Mouse (Mus musculus): ENCODE measurements around the gene Usp10. TPM values are rescaled to one million over a fixed set of nuclear protein-coding genes. Genes with fewer than 3 reads are reported as not detected.
A peak's percentile ranks its signal among the peaks of the same experiment; 100 is the strongest.

Gene Usp10
- polyA plus RNA-seq, 1 experiment from 2014 or later, result 68.0 TPM

GRCm38 (mm10) chr8:119981253-119981652, 71.1 kb downstream of the Usp10 start:
- Histone ChIP-seq H3K4me2 (ENCODE audit: low read length) (no peak overlapping the region), H3K27me3 (ENCODE audit: control insufficient read depth, insufficient read depth, low read length) (no peaks in the 10 kb centered on the region), H3K27ac (replicated peaks in 1 of 2; ENCODE audit: control insufficient read depth in 1 of 2, insufficient read depth in 1 of 2, low read depth in 2 of 2, low read length in 2 of 2) (no peak overlapping the region), H3K4me3 (ENCODE audit: control insufficient read depth in 1 of 2, insufficient read depth in 1 of 2, low read depth in 1 of 2, low read length in 2 of 2) (no peak overlapping the region), H3K9me3 (ENCODE audit: control insufficient read depth, low read length) (no peaks in the 10 kb centered on the region), H3K9ac (ENCODE audit: low read length) (no peak overlapping the region), H3K4me1 (ENCODE audit: control insufficient read depth in 2 of 2, insufficient read depth in 2 of 2, low read length in 2 of 2) (no peaks in the 10 kb centered on the region), H3K36me3 (ENCODE audit: control insufficient read depth, insufficient read depth, low read length) (no peaks in the 10 kb centered on the region)
- ATAC-seq (ENCODE audit: insufficient number of reproducible peaks, insufficient read depth, low FRiP score, low read depth), result no peak
- 76% methylated on average over 4 of the region's 4 CpGs for WGBS

GRCm38 (mm10) chr8:119984085-119984484, 73.9 kb downstream of the Usp10 start:
- H3K4me1 ChIP-seq (ENCODE audit: control insufficient read depth in 2 of 2, insufficient read depth in 2 of 2, low read length in 2 of 2), result peaks cover 8 to 13% of the 10 kb centered on the region in 2 experiments
- H3K9ac ChIP-seq (ENCODE audit: low read length), result no peak overlapping the region

GRCm38 (mm10) chr8:119986174-119986573, 76.0 kb downstream of the Usp10 start:
- no peak overlapping the region for H3K4me2 ChIP-seq (ENCODE audit: low read length)
- ATAC-seq (ENCODE audit: insufficient number of reproducible peaks, insufficient read depth, low FRiP score, low read depth), result no peak
- H3K27ac ChIP-seq (replicated peaks in 1 of 2; ENCODE audit: control insufficient read depth in 1 of 2, insufficient read depth in 1 of 2, low read depth in 2 of 2, low read length in 2 of 2), result no peak overlapping the region
- H3K27me3 ChIP-seq (ENCODE audit: control insufficient read depth, insufficient read depth, low read length), result peaks cover 9% of the 10 kb centered on the region
- WGBS, result 58% methylated on average over 5 of the region's 5 CpGs
- no peak overlapping the region for H3K9ac ChIP-seq (ENCODE audit: low read length)
- H3K36me3 ChIP-seq (ENCODE audit: control insufficient read depth, insufficient read depth, low read length), result no peaks in the 10 kb centered on the region
- H3K4me3 ChIP-seq (ENCODE audit: control insufficient read depth in 1 of 2, insufficient read depth in 1 of 2, low read depth in 1 of 2, low read length in 2 of 2), result no peak overlapping the region
- no peaks in the 10 kb centered on the region for H3K9me3 ChIP-seq (ENCODE audit: control insufficient read depth, low read length)
- H3K4me1 ChIP-seq (ENCODE audit: control insufficient read depth in 2 of 2, insufficient read depth in 2 of 2, low read length in 2 of 2), result peaks cover 8 to 13% of the 10 kb centered on the region in 2 experiments

More at GRCm38 (mm10) chr8:119984085-119984484, 73.9 kb downstream of the Usp10 start:
- Histone ChIP-seq H3K36me3 (ENCODE audit: control insufficient read depth, insufficient read depth, low read length) (no peaks in the 10 kb centered on the region), H3K27me3 (ENCODE audit: control insufficient read depth, insufficient read depth, low read length) (no peaks in the 10 kb centered on the region), H3K9me3 (ENCODE audit: control insufficient read depth, low read length) (no peaks in the 10 kb centered on the region), H3K27ac (replicated peaks in 1 of 2; ENCODE audit: control insufficient read depth in 1 of 2, insufficient read depth in 1 of 2, low read depth in 2 of 2, low read length in 2 of 2) (no peak overlapping the region), H3K4me2 (ENCODE audit: low read length) (no peak overlapping the region), H3K4me3 (ENCODE audit: control insufficient read depth in 1 of 2, insufficient read depth in 1 of 2, low read depth in 1 of 2, low read length in 2 of 2) (no peak overlapping the region)
- ATAC-seq (ENCODE audit: insufficient number of reproducible peaks, insufficient read depth, low FRiP score, low read depth), result no peak

GRCm38 (mm10) chr8:119988087-119988486, 77.9 kb downstream of the Usp10 start:
- H3K9me3 ChIP-seq (ENCODE audit: control insufficient read depth, low read length), result no peaks in the 10 kb centered on the region
- H3K4me2 ChIP-seq (ENCODE audit: low read length), result peak overlapping the region; percentile 48
- peaks cover 28% of the 10 kb centered on the region for H3K27me3 ChIP-seq (ENCODE audit: control insufficient read depth, insufficient read depth, low read length)
- peak overlapping the region; percentile 34; the same call in 1 of the 2 replicates for H3K9ac ChIP-seq (ENCODE audit: low read length)
- H3K27ac ChIP-seq (replicated peaks in 1 of 2; ENCODE audit: control insufficient read depth in 1 of 2, insufficient read depth in 1 of 2, low read depth in 2 of 2, low read length in 2 of 2), result peak overlapping the region in 1 of 2 experiments; percentile 44; a peak in 1 of 4 replicates
- H3K4me3 ChIP-seq (ENCODE audit: control insufficient read depth in 1 of 2, insufficient read depth in 1 of 2, low read depth in 1 of 2, low read length in 2 of 2), result no peak overlapping the region
- H3K36me3 ChIP-seq (ENCODE audit: control insufficient read depth, insufficient read depth, low read length), result no peaks in the 10 kb centered on the region
- ATAC-seq (ENCODE audit: insufficient number of reproducible peaks, insufficient read depth, low FRiP score, low read depth), result peak; percentile 51
- H3K4me1 ChIP-seq (ENCODE audit: control insufficient read depth in 2 of 2, insufficient read depth in 2 of 2, low read length in 2 of 2), result peaks cover 14 to 16% of the 10 kb centered on the region in 2 experiments
- 15% methylated on average over 15 of the region's 15 CpGs for WGBS

GRCm38 (mm10) chr8:119992249-119992648, 82.1 kb downstream of the Usp10 start, which contains the start of gene Crispld2:
TSS of gene Crispld2 (plus strand) at chr8:119992438.
- Histone ChIP-seq H3K9ac (ENCODE audit: low read length) (no peak within 1 kb of the TSS), H3K27me3 (ENCODE audit: control insufficient read depth, insufficient read depth, low read length) (peaks cover 42% of the 10 kb centered on the region), H3K4me3 (ENCODE audit: control insufficient read depth in 1 of 2, insufficient read depth in 1 of 2, low read depth in 1 of 2, low read length in 2 of 2) (peak within 1 kb of the TSS; percentile 12 to 38), H3K9me3 (ENCODE audit: control insufficient read depth, low read length) (no peaks in the 10 kb centered on the region), H3K4me1 (ENCODE audit: control insufficient read depth in 2 of 2, insufficient read depth in 2 of 2, low read length in 2 of 2) (peaks cover 14 to 16% of the 10 kb centered on the region in 2 experiments), H3K27ac (replicated peaks in 1 of 2; ENCODE audit: control insufficient read depth in 1 of 2, insufficient read depth in 1 of 2, low read depth in 2 of 2, low read length in 2 of 2) (no peak within 1 kb of the TSS), H3K36me3 (ENCODE audit: control insufficient read depth, insufficient read depth, low read length) (no peaks in the 10 kb centered on the region), H3K4me2 (ENCODE audit: low read length) (peak within 1 kb of the TSS; percentile 40)
- ATAC-seq (ENCODE audit: insufficient number of reproducible peaks, insufficient read depth, low FRiP score, low read depth), result no peak; the same call in 1 of the 2 replicates
- under 1% methylated on average over 25 of the region's 25 CpGs for WGBS

GRCm38 (mm10) chr8:119994114-119994513, 84.0 kb downstream of the Usp10 start:
- ATAC-seq (ENCODE audit: insufficient number of reproducible peaks, insufficient read depth, low FRiP score, low read depth), result no peak
- no peak overlapping the region for H3K4me2 ChIP-seq (ENCODE audit: low read length)
- H3K27me3 ChIP-seq (ENCODE audit: control insufficient read depth, insufficient read depth, low read length), result peaks cover 42% of the 10 kb centered on the region
- H3K9ac ChIP-seq (ENCODE audit: low read length), result no peak overlapping the region
- no peaks in the 10 kb centered on the region for H3K9me3 ChIP-seq (ENCODE audit: control insufficient read depth, low read length)
- no peaks in the 10 kb centered on the region for H3K36me3 ChIP-seq (ENCODE audit: control insufficient read depth, insufficient read depth, low read length)
- H3K4me1 ChIP-seq (ENCODE audit: control insufficient read depth in 2 of 2, insufficient read depth in 2 of 2, low read length in 2 of 2), result peaks cover 3 to 6% of the 10 kb centered on the region in 2 experiments; a peak in 3 of 4 replicates
- H3K27ac ChIP-seq (replicated peaks in 1 of 2; ENCODE audit: control insufficient read depth in 1 of 2, insufficient read depth in 1 of 2, low read depth in 2 of 2, low read length in 2 of 2), result no peak overlapping the region
- WGBS, result 64% methylated on average over 7 of the region's 7 CpGs
- no peak overlapping the region for H3K4me3 ChIP-seq (ENCODE audit: control insufficient read depth in 1 of 2, insufficient read depth in 1 of 2, low read depth in 1 of 2, low read length in 2 of 2)

GRCm38 (mm10) chr8:119994556-119994955, 84.4 kb downstream of the Usp10 start:
- Histone ChIP-seq H3K36me3 (ENCODE audit: control insufficient read depth, insufficient read depth, low read length) (no peaks in the 10 kb centered on the region), H3K4me3 (ENCODE audit: control insufficient read depth in 1 of 2, insufficient read depth in 1 of 2, low read depth in 1 of 2, low read length in 2 of 2) (no peak overlapping the region), H3K4me2 (ENCODE audit: low read length) (no peak overlapping the region), H3K27me3 (ENCODE audit: control insufficient read depth, insufficient read depth, low read length) (peaks cover 42% of the 10 kb centered on the region), H3K9ac (ENCODE audit: low read length) (no peak overlapping the region), H3K27ac (replicated peaks in 1 of 2; ENCODE audit: control insufficient read depth in 1 of 2, insufficient read depth in 1 of 2, low read depth in 2 of 2, low read length in 2 of 2) (no peak overlapping the region), H3K4me1 (ENCODE audit: control insufficient read depth in 2 of 2, insufficient read depth in 2 of 2, low read length in 2 of 2) (peaks cover 3 to 6% of the 10 kb centered on the region in 2 experiments; a peak in 3 of 4 replicates), H3K9me3 (ENCODE audit: control insufficient read depth, low read length) (no peaks in the 10 kb centered on the region)
- no peak for ATAC-seq (ENCODE audit: insufficient number of reproducible peaks, insufficient read depth, low FRiP score, low read depth)
- 35% methylated on average over 6 of the region's 6 CpGs for WGBS

GRCm38 (mm10) chr8:119997266-119997665, 87.1 kb downstream of the Usp10 start:
- Histone ChIP-seq H3K4me1 (ENCODE audit: control insufficient read depth in 2 of 2, insufficient read depth in 2 of 2, low read length in 2 of 2) (peaks cover 0 to 5% of the 10 kb centered on the region in 2 experiments; a peak in 2 of 4 replicates), H3K9ac (ENCODE audit: low read length) (no peak overlapping the region), H3K36me3 (ENCODE audit: control insufficient read depth, insufficient read depth, low read length) (no peaks in the 10 kb centered on the region), H3K27me3 (ENCODE audit: control insufficient read depth, insufficient read depth, low read length) (peaks cover 23% of the 10 kb centered on the region), H3K4me3 (ENCODE audit: control insufficient read depth in 1 of 2, insufficient read depth in 1 of 2, low read depth in 1 of 2, low read length in 2 of 2) (no peak overlapping the region), H3K9me3 (ENCODE audit: control insufficient read depth, low read length) (no peaks in the 10 kb centered on the region), H3K27ac (replicated peaks in 1 of 2; ENCODE audit: control insufficient read depth in 1 of 2, insufficient read depth in 1 of 2, low read depth in 2 of 2, low read length in 2 of 2) (no peak overlapping the region), H3K4me2 (ENCODE audit: low read length) (no peak overlapping the region)
- 81% methylated on average over 4 of the region's 4 CpGs for WGBS
- no peak for ATAC-seq (ENCODE audit: insufficient number of reproducible peaks, insufficient read depth, low FRiP score, low read depth)

Data from heart, embryonic 14.5 days (tissue).